Mouse (Mus musculus): ENCODE data around the gene Urb1. TPM values are rescaled to one million over a fixed set of nuclear protein-coding genes. Genes with fewer than 3 reads are reported as not detected.

The Urb1 gene
- total RNA-seq, 1 experiment from 2014 or later = 17.0 TPM

- DNase-seq = no peak
These were observed 43.2 kb downstream of the Urb1 start for GRCm38 (mm10) chr16:90766919-90767454.

GRCm38 (mm10) chr16:90765195-90765877 is 44.9 kb downstream of the Urb1 start:
- peak; percentile 76 for DNase-seq

DNA sequence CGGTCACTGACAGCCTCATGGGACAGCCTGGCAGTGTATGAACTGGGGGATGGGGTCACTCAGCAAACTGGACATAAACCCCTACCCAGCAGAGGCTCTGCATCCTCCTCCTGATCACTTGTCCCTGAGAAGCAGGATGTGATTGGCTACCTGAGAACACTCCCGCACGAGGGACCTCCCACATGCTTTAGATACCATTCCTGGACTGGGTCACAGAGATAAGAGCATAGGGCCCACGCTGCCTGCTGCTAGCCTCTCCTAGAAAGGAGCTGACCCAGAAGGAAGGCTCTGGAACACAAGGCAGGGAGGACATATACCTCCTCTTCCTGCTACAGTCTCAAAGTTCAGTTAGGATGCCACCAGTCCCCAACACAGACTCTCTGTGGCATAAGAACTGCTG is 49.7 kb downstream of the Urb1 start:
- no peak for DNase-seq

GRCm38 (mm10) chr16:90759335-90759734 is 50.9 kb downstream of the Urb1 start:
- DNase-seq = no peak

GRCm38 (mm10) chr16:90753386-90753941 is 56.7 kb downstream of the Urb1 start:
- DNase-seq = peak; percentile 70

DNA sequence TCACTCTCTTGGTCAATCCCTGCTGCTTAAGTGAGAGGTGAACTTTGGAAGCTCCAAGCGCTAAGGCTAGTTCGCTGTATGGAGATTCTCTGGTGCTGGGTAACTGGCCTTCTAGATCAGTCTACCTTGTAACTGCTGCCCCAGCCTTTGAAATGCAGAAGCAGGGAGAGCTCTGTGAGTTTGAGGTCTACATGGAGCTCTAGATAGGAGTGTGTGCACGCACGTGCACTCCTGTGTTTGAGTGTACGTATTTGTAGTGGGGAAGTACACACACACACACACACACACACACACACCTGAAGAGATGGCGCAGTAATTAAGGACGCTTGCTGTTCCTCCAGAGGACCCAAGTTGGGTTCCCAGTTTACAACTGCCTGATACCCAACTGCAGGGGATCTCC is 62.0 kb downstream of the Urb1 start:
- DNase-seq = no peak

GRCm38 (mm10) chr16:90747143-90747542 is 63.1 kb downstream of the Urb1 start:
- DNase-seq = no peak

GRCm38 (mm10) chr16:90738092-90738956 is 71.9 kb downstream of the Urb1 start, which contains the start of gene Mrap:
Gene Mrap, plus strand, starts transcription at chr16:90738207.
- DNase-seq = peak; percentile 95

DNA sequence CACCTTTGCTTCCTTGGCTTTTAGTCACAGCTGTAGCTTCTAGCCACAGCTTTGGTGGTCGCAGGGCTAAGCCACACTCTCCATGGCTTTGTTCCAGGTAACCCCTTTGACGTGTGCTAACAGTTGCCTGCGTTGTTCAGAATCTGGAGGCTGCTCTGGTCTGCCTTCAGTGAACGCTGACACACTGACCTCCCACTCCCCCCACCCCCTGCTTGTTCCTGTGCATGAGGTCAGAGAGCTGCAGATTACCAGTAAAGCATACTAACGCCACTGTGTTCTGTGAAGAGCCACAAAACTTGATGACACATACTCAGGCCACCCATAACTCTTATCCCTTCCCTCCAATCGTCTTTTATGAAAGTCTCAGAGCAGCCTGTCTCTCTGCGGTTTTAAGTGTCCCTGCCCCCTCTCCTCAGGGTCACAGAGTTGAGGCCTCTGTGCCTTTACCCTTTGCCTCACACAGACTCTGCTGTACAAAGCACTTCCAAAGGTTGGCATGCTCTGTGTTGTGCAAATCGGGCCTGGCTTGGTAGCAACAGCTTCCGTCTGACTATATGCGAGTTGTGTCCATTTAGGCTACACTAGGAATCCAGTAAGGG is 73.4 kb downstream of the Urb1 start:
- peak; percentile 89 for DNase-seq

- peak; percentile 83 for DNase-seq
These were observed 74.6 kb downstream of the Urb1 start for GRCm38 (mm10) chr16:90735611-90736010.

- peak; percentile 98 for DNase-seq
These were observed 82.7 kb downstream of the Urb1 start, which contains the start of gene Mis18a for GRCm38 (mm10) chr16:90727233-90728115. Gene Mis18a, minus strand, starts transcription at chr16:90727404.

DNA sequence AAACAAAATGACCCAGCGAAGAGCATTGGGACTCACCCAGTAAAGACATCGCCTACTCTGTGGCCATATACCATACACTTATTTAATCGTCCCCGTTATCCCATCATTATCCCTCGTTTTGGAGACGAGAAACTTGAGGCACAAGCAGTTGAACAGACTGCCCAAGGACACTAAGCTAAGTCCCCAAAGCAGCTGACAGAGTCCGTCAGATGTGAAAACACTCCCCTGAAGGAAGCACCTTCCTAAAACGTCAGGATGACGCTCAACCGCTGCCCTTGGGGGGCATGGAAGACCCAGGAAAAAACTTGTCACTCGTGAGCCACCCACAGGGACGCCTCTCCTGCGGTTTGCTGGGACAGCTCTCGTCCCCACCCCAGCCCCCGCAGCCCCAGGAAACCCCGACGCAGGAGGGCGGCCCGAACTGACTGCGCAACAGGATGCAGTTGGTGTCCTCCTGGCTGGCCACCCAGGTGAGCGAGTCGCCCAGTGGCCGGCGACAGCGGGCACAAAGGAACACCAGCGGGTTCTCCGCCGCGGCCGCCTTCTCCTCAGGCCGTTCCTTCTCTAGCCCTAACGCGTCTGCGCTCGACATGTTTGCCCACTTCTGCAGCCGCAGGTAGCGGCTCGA is 83.5 kb downstream of the Urb1 start:
- DNase-seq = no peak

- no peak for DNase-seq
These were observed 86.2 kb downstream of the Urb1 start for GRCm38 (mm10) chr16:90724051-90724450.

GRCm38 (mm10) chr16:90710313-90710712 is 99.9 kb downstream of the Urb1 start:
- no peak for DNase-seq

DNA sequence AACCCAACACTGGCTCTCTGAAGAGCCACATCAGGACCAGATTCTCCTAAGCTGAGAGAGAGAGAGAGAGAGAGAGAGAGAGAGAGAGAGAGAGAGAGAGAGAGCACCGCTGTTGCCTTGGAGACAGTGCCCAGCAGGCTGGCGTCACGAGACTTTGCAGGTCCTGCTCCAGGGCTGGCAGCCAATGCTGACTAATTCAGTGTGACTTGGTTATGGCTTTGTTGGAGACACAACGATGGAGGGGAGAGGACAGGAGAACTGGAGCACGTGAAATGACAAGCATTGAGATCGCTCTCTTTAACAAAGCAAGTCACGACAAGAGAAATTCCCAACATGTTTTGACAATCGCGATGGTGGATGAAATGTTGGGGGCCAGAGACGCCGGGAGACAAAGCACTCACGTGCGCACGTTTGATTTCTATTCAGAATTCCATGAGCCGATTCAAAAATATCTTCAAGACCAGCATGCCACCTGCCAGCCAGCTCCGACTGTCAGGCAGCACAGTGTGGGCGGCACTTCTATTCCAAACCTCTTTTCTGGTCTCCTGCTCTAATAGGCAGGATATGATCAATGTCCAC is 100.4 kb downstream of the Urb1 start:
- DNase-seq = peak; percentile 86

- DNase-seq = no peak
These were observed 103.9 kb downstream of the Urb1 start for GRCm38 (mm10) chr16:90706279-90706678.

- peak; percentile 52 for DNase-seq
These were observed 105.9 kb downstream of the Urb1 start for GRCm38 (mm10) chr16:90704161-90704825.

DNA sequence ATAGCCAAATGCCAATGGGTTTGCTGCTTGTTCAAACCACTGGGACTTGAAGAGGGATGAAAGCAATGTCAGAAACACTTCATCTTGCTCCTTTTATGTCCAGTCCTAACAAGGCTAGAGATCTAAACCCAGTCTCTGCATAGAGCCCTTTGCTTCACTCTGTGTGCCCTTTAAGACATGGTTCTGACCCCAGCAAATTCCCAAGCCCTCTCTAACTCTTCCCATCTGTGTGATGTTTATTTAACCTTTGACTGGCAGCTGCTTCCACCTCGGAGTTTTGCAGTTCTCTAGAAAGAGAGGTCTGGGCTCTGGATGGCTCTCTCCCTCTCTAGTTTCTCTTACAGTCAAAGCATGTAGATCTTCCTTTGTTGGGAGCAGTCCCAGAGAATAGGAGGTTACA is 106.6 kb downstream of the Urb1 start:
- no peak for DNase-seq

- DNase-seq = no peak
These were observed 108.7 kb downstream of the Urb1 start for GRCm38 (mm10) chr16:90701541-90701940.

Data from adrenal gland, postnatal 14 days (tissue).